Mouse (Mus musculus) G1E (cell line): Measurements from ENCODE around the gene Garem2. TPM values are rescaled to one million over a fixed set of nuclear protein-coding genes. Genes with fewer than 3 reads are reported as not detected.

Experiments used
- ATAC-seq: 2 replicates; pipeline ENCODE4 v1.8.0; 2016; ENCODE audit warnings: mild to moderate bottlenecking; ENCODE audit not compliant: insufficient number of reproducible peaks, poor library complexity, low FRiP score, severe bottlenecking; ENCODE audit errors: extremely low read depth
- DNase-seq: peaks from one replicate; pipeline ENCODE4 v3.0.0; 2012; ENCODE audit warnings: low spot score
- H3K27me3 ChIP-seq: 2 replicates; pipeline ENCODE4 v1.6.1; 2012; ENCODE audit warnings: mild to moderate bottlenecking, low read length, inconsistent platforms; ENCODE audit not compliant: insufficient read depth
- H3K36me3 ChIP-seq: replicated peaks from 2 replicates; pipeline ENCODE3; 2012; ENCODE audit warnings: mild to moderate bottlenecking, inconsistent platforms
- H3K4me1 ChIP-seq: 2 replicates; pipeline ENCODE4 v1.6.1; 2012; ENCODE audit warnings: low read depth, low read length, inconsistent platforms, mixed read lengths; ENCODE audit not compliant: insufficient read depth
- H3K4me3 ChIP-seq: 2 replicates; pipeline ENCODE4 v1.5.1; 2012; ENCODE audit warnings: low read depth, mild to moderate bottlenecking, inconsistent platforms, low read length, moderate library complexity, mixed read lengths
- H3K9me3 ChIP-seq: replicated peaks from 2 replicates; pipeline ENCODE4 v1.6.1; 2012; ENCODE audit warnings: inconsistent platforms
- CTCF ChIP-seq: IDR thresholded peaks from 2 replicates; pipeline ENCODE4 v1.5.1; 2012; ENCODE audit warnings: low read depth, low read length, inconsistent platforms, mixed read lengths
- GATA1 ChIP-seq: IDR thresholded peaks from 2 replicates; pipeline ENCODE4 v1.6.1; 2012; ENCODE audit warnings: borderline replicate concordance, low read length, inconsistent platforms, mixed read lengths
- GATA2 ChIP-seq: IDR thresholded peaks from 2 replicates; pipeline ENCODE4 v1.6.1; 2012; ENCODE audit warnings: low read depth, low read length, inconsistent platforms, borderline replicate concordance
- POLR2AphosphoS5 ChIP-seq: IDR thresholded peaks from 2 replicates; pipeline ENCODE4 v1.6.1; 2012; ENCODE audit warnings: low read depth, low read length, inconsistent platforms; ENCODE audit not compliant: insufficient replicate concordance
- TAL1 ChIP-seq: conservative IDR thresholded peaks from 2 replicates; pipeline ENCODE4 v1.6.1; 2012; ENCODE audit warnings: low read depth, low read length, inconsistent platforms, mixed read lengths
- polyA plus RNA-seq: library from polyadenylated mRNA; stranded (reverse); fragments of >175 nt; gene quantifications from 2 replicates; pipeline ENCODE4 v1.2.3, GENCODE M21; 2012
- total RNA-seq, 2 experiments: library from RNA; stranded (forward) in 1 of 2; stranded (reverse) in 1 of 2; fragments of 200-1000 nt in 1 of 2; fragments of >200 nt in 1 of 2; fragmentation: Nextera tagmentation in 1 of 2; gene quantifications; 2 replicates each; pipeline ENCODE4 v1.2.3; 2014 to 2017

The Garem2 gene
- total and polyA plus RNA-seq, 3 experiments = under 0.01 TPM; not detected in 2

DNA sequence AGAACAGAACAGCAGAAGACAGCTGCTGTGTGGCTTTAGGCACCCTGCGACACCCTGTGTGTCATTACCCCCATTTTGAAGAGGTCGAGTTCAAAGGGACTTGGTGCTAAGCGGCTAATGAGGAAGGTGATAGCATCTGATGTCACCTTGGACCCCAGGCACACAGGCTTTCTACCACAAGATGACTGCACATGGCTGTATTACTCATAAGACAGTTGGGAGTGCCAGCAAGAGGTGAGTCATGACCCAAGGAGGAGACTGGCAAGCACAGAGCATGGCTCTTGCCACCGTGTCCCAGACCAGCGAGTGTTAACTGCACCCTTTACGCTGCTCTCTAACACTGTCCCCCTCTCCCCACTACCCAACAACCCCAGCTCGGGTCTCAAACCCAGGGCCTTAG lies 21.8 kb downstream of the Garem2 start:
- Histone ChIP-seq H3K36me3 (peaks cover 94% of the 10 kb centered on the region), H3K4me3 (no peak overlapping the region), H3K27me3 (no peaks in the 10 kb centered on the region), H3K4me1 (no peaks in the 10 kb centered on the region), H3K9me3 (no peaks in the 10 kb centered on the region)
- DNase-seq (no peak), ATAC-seq (no peak)
- no peak for TF ChIP-seq CTCF
- no peak for TF ChIP-seq POLR2AphosphoS5
- TF ChIP-seq GATA2 = no peak
- no peak for TF ChIP-seq GATA1
- TF ChIP-seq TAL1 = no peak

DNA sequence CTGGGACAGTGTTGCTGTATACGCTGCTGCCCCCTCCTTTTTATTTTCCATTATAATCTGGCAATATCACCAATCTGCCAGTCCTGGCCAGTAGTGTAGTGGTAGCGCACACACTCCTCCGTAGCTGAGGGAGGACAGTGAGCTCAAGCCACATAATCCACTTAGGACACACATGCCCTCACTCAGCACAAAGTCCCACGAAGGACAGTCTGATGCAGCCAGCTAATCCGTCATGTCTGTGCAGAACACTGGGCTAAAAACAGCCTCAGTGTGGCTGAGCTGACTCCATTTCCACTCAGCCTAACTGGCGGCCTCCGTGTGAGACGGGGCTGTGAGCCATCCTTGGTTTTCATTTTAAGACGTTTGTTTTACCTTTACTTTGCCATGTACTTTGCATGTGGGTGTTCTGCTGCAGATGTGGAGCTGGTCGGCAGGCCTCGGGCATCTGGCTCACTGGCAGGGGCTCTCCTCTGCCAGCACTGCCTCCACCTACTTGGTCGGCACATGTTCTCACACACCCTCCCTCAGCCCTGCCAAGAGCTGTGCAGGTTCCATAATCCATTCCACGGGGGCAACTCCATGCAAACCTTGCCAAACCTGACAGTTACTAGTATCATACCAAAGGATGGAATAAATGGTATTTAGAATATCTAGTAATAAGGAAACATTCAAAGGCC lies 23.1 kb downstream of the Garem2 start:
- peaks cover 93% of the 10 kb centered on the region for H3K36me3 ChIP-seq
- no peaks in the 10 kb centered on the region for H3K9me3 ChIP-seq
- ATAC-seq (no peak), DNase-seq (no peak)
- no peaks in the 10 kb centered on the region for H3K27me3 ChIP-seq
- H3K4me1 ChIP-seq = no peaks in the 10 kb centered on the region
- TF ChIP-seq GATA1 = no peak
- no peak for TF ChIP-seq CTCF
- TF ChIP-seq GATA2 = no peak
- no peak for TF ChIP-seq POLR2AphosphoS5
- no peak for TF ChIP-seq TAL1
- no peak overlapping the region for H3K4me3 ChIP-seq

DNA sequence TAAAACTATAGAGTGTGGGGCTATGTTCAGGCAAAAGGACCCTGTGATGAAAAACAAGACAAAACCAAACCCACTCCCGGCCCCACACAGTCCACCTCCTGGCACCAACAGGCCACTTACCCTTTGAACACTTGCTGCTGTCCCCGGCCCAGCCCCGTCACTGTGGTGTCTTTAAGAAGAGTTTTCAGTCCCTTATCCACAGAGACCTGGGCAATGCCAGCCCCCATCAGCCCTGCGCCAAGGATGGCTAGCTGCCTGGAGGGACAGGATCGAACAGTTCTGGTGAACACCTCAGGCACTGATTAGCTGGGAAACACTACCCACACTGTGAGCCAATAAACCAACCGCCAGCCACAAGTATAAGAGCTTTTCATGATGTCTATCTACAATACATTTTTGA lies 23.7 kb downstream of the Garem2 start:
- TF ChIP-seq TAL1 = no peak
- TF ChIP-seq GATA1 = no peak
- no peak for TF ChIP-seq CTCF
- no peak for TF ChIP-seq POLR2AphosphoS5
- no peak for TF ChIP-seq GATA2
- Histone ChIP-seq H3K27me3 (no peaks in the 10 kb centered on the region), H3K9me3 (no peaks in the 10 kb centered on the region), H3K36me3 (peaks cover 93% of the 10 kb centered on the region), H3K4me1 (no peaks in the 10 kb centered on the region), H3K4me3 (no peak overlapping the region)
- DNase-seq (no peak), ATAC-seq (no peak)

DNA sequence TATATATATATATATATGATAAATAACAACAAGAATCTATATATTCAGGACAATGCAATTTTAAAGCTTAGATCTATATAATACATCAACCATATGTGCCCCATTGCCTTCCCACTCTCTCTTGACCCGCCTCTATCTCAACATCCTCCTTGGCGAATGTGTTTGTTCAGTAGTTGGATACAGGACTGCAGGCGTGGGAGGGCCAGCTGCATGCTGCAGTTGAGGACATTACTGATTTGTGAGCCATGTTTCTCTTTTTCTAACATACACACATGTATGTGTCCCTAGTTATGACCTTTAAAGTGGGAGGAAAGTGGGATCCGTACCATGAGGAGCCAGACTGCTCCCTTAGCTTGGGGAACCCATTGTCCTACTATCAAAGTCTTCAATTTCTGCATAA lies 26.3 kb downstream of the Garem2 start:
- Histone ChIP-seq H3K4me3 (no peak overlapping the region), H3K27me3 (no peaks in the 10 kb centered on the region), H3K36me3 (peaks cover 94% of the 10 kb centered on the region), H3K4me1 (no peaks in the 10 kb centered on the region), H3K9me3 (no peaks in the 10 kb centered on the region)
- no peak for ATAC-seq
- no peak for DNase-seq
- TF ChIP-seq GATA1 (no peak), CTCF (no peak), TAL1 (no peak), GATA2 (no peak), POLR2AphosphoS5 (no peak)

DNA sequence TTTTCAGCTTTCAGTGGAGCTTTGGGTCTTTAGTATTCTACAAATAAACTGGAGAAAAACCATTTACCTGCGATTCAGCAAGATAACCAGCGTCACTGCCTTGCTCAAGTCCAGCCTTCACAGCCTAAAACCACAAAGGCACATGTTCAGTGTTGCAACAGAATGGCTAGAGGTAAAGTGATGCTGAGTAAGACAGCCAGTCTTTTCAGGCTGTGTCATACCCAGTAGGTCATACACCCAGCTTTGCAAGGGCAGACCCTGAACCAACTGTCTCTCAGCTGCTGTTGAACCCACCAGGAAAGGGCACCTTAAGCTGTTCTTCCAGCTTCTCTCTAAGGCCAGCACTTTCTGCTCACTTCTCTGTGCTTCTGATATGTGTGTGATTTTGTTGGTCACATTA lies 27.2 kb downstream of the Garem2 start:
- H3K4me3 ChIP-seq = no peak overlapping the region
- H3K4me1 ChIP-seq = no peaks in the 10 kb centered on the region
- H3K9me3 ChIP-seq = no peaks in the 10 kb centered on the region
- DNase-seq (no peak), ATAC-seq (no peak)
- no peak for TF ChIP-seq GATA1
- no peak for TF ChIP-seq TAL1
- no peak for TF ChIP-seq CTCF
- TF ChIP-seq POLR2AphosphoS5 = no peak
- no peak for TF ChIP-seq GATA2
- peaks cover 91% of the 10 kb centered on the region for H3K36me3 ChIP-seq
- no peaks in the 10 kb centered on the region for H3K27me3 ChIP-seq

DNA sequence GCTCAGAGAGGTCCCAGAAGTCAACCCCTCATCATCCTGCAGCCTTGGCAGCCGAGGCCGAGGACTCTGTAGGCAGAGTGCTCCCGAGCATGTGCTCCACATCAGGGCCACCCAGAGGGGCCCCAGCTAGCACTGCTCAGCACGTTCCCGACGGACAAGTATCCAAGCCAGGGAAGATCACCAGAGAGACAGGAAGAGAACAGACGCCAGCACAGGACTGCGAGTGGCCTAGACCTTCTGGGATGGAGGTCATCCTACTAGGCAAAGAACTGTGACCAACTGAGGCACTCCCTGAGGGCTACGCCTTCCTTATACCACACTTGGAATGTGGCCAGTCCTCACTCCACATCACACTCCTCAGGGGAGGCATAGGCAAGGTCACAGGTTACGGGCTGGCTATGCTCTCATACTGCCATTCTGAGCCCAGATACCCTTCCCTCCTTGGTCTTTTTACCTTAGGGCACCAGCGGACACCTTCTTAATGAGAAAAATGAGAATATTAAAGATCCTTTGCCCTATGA lies 30.8 kb downstream of the Garem2 start:
- no peak overlapping the region for H3K4me3 ChIP-seq
- peaks cover 87% of the 10 kb centered on the region for H3K36me3 ChIP-seq
- no peaks in the 10 kb centered on the region for H3K27me3 ChIP-seq
- DNase-seq = no peak
- no peak for TF ChIP-seq GATA2
- no peaks in the 10 kb centered on the region for H3K9me3 ChIP-seq
- ATAC-seq = no peak
- H3K4me1 ChIP-seq = no peaks in the 10 kb centered on the region
